Mouse (Mus musculus): Measurements from ENCODE around the gene Crxos.

- no peak for TF ChIP-seq CTCF (IDR thresholded peaks at IDR 0.05; ENCODE audit: borderline replicate concordance, control insufficient read depth, extremely low read depth, insufficient read depth, low read length, poor library complexity)
- no peak for TF ChIP-seq POLR2A (IDR thresholded peaks at IDR 0.05; ENCODE audit: control insufficient read depth, extremely low read depth, insufficient read depth, low read length, poor library complexity)
These were observed 24.2 kb downstream of the Crxos start for GRCm38 (mm10) chr7:15906602-15907001.
